Mouse (Mus musculus) heart, postnatal 0 days (tissue): ENCODE measurements around the gene Akr7a5. TPM values are rescaled to one million over a fixed set of nuclear protein-coding genes. Genes with fewer than 3 reads are reported as not detected.

Experiments
- ATAC-seq: fragments of 200-750 bp; cut with Nextera tagmentation; 2 replicates; pipeline ENCODE4 v1.8.0; 2017; ENCODE audit warnings: low read depth, moderate number of reproducible peaks, moderate library complexity; ENCODE audit not compliant: insufficient read depth
- DNase-seq: peaks from one replicate; pipeline ENCODE4 v3.0.0-alpha.2; 2016; ENCODE audit warnings: low spot score
- H3K27ac ChIP-seq: fragments of 300-500 bp; sonication (generic); 2 replicates; pipeline ENCODE4 v1.5.1; 2014; ENCODE audit warnings: low read depth, mild to moderate bottlenecking
- H3K27me3 ChIP-seq: fragments of 300-500 bp; sonication (generic); 2 replicates; pipeline ENCODE4 v1.6.1; 2014; ENCODE audit warnings: low read length, mixed read lengths; ENCODE audit not compliant: control insufficient read depth, insufficient read depth
- H3K36me3 ChIP-seq: fragments of 300-500 bp; sonication (generic); replicated peaks from 2 replicates; pipeline ENCODE4 v1.6.1; 2014; ENCODE audit warnings: low read length, mixed read lengths; ENCODE audit not compliant: control insufficient read depth, insufficient read depth
- H3K4me1 ChIP-seq: fragments of 300-500 bp; sonication (generic); 2 replicates; pipeline ENCODE4 v1.6.1; 2014; ENCODE audit warnings: antibody characterized with exemption; ENCODE audit not compliant: control insufficient read depth, insufficient read depth
- H3K4me2 ChIP-seq: fragments of 300-500 bp; sonication (generic); 2 replicates; pipeline ENCODE4 v1.6.1; 2014; ENCODE audit warnings: low read depth, mild to moderate bottlenecking, low read length, moderate library complexity
- H3K4me3 ChIP-seq: fragments of 300-500 bp; sonication (generic); 2 replicates; pipeline ENCODE4 v1.5.1; 2014; ENCODE audit warnings: low read depth, low read length
- H3K9ac ChIP-seq: fragments of 300-500 bp; sonication (generic); replicated peaks from 2 replicates; pipeline ENCODE4 v1.6.1; 2014; ENCODE audit warnings: low read depth, low read length, mixed read lengths
- H3K9me3 ChIP-seq: fragments of 300-500 bp; sonication (generic); replicated peaks from 2 replicates; pipeline ENCODE4 v1.6.1; 2016; ENCODE audit warnings: low read length; ENCODE audit not compliant: control insufficient read depth
- CTCF ChIP-seq: IDR thresholded peaks from 2 replicates; pipeline ENCODE4 v1.5.1; 2016; ENCODE audit warnings: antibody characterized with exemption, control low read depth, low read depth
- EP300 ChIP-seq: IDR thresholded peaks from 2 replicates; pipeline ENCODE4 v1.6.1; 2016; ENCODE audit warnings: antibody characterized with exemption, low read depth
- whole genome bisulfite sequencing: fragments of 180-500 bp; shearing (Covaris S2); extraction: QIAGEN DNeasy Blood & Tissue Kit; methylation state at CpG from one replicate; pipeline ENCODE4 v1.1.7; 2014; 5-methylcytosine and 5-hydroxymethylcytosine counted together
- polyA plus RNA-seq: library from polyadenylated mRNA; unstranded; fragments of >200 nt; fragmentation: Nextera tagmentation; extraction: Ambion mirVana; gene quantifications from 2 replicates; pipeline ENCODE4 v1.2.1, GENCODE M21; 2015
- total RNA-seq: library from RNA; depleted of rRNA; stranded (reverse); fragments of >200 nt; gene quantifications from 2 replicates; pipeline ENCODE4 v1.2.3, GENCODE M21; 2014; ENCODE audit warnings: low replicate concordance

Gene Akr7a5
- total and polyA plus RNA-seq, 2 experiments from 2014 or later, result 62.5 to 65.3 TPM

DNA sequence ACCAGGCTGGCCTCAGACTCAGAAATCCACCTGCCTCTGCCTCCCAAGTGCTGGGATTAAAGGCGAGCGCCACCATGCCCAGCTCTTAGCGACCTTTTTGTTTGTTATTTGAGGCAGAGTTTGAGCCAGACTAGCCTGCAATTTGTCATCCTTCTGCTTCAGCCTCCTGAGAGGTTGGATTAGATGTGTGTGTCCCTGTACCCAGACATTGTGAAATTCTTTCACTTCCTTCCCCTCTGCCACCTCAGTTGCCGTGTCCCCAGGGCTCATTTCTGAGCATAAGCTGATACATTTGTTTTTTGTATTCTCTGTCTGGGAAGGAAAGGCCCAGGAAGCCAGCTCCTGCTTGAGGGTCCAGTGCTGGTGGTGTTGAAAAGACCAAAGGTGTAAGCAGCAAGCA, 30.3 kb downstream of the Akr7a5 start:
- H3K4me2 ChIP-seq, result no peak overlapping the region
- H3K9me3 ChIP-seq, result no peaks in the 10 kb centered on the region
- H3K4me3 ChIP-seq, result no peak overlapping the region
- no peak for ATAC-seq
- no peak for DNase-seq
- WGBS, result 69% methylated on average over 4 of the region's 4 CpGs
- no peaks in the 10 kb centered on the region for H3K36me3 ChIP-seq
- no peaks in the 10 kb centered on the region for H3K4me1 ChIP-seq
- H3K27ac ChIP-seq, result no peak overlapping the region
- H3K9ac ChIP-seq, result no peak overlapping the region
- no peak for TF ChIP-seq CTCF
- TF ChIP-seq EP300, result no peak
- 0 out of 2 replicates have a peak, but pooled peaks cover 3% of the 10 kb centered on the region for H3K27me3 ChIP-seq

DNA sequence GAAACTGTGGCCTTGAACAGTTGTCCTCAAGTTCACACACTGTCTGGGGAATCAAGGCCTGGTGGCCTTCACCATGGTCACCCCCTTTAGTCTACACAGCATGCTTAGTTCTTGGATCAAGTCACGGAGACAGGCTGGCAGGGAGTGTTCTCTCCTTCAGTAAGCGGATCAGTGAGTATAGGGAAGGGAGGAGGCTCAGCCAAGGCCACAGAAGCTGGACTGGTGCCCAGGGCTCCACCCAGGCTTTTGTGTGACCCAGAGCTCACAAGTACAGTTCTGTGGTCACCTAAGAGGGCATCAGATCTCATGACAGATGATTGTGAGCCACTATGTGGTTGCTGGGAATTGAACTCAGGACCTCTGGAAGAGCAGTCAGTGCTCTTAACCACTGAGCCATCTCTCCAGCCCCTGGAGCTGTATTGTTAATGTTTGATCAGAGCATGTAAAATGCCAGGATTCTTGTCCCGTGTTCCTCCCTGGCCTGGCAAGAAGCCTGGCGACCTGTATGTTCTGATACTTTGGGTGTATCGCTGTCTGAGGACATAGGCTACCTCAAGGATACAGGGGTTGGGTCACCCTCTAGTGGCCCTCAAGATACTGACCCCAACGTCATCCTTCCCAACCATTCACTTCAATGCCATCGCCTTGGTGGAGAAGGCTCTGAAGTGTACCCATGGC, 31.2 kb downstream of the Akr7a5 start:
- H3K4me3 ChIP-seq, result no peak overlapping the region
- WGBS, result 59% methylated on average over 7 of the region's 7 CpGs
- no peaks in the 10 kb centered on the region for H3K9me3 ChIP-seq
- ATAC-seq, result no peak
- no peak overlapping the region for H3K4me2 ChIP-seq
- peaks cover 2% of the 10 kb centered on the region for H3K36me3 ChIP-seq
- no peak for TF ChIP-seq EP300
- TF ChIP-seq CTCF, result no peak
- H3K27me3 ChIP-seq, result 0 out of 2 replicates have a peak, but pooled peaks cover 3% of the 10 kb centered on the region
- DNase-seq, result no peak
- H3K4me1 ChIP-seq, result no peaks in the 10 kb centered on the region
- no peak overlapping the region for H3K9ac ChIP-seq
- H3K27ac ChIP-seq, result no peak overlapping the region

GRCm38 (mm10) chr4:139343718-139344117, 33.2 kb downstream of the Akr7a5 start:
- WGBS, result 24% methylated on average over 5 of the region's 5 CpGs
- Histone ChIP-seq H3K36me3 (peaks cover 21% of the 10 kb centered on the region), H3K27me3 (no peaks in the 10 kb centered on the region), H3K27ac (no peak overlapping the region), H3K4me3 (no peak overlapping the region), H3K9ac (no peak overlapping the region), H3K9me3 (no peaks in the 10 kb centered on the region), H3K4me1 (no peaks in the 10 kb centered on the region), H3K4me2 (no peak overlapping the region)
- ATAC-seq (no peak), DNase-seq (no peak)
- TF ChIP-seq CTCF, result no peak
- TF ChIP-seq EP300, result no peak

- H3K36me3 ChIP-seq, result peaks cover 31% of the 10 kb centered on the region
- H3K4me1 ChIP-seq, result no peaks in the 10 kb centered on the region
- no peak overlapping the region for H3K9ac ChIP-seq
- no peaks in the 10 kb centered on the region for H3K9me3 ChIP-seq
- 82% methylated on average over 23 of the region's 23 CpGs for WGBS
- no peaks in the 10 kb centered on the region for H3K27me3 ChIP-seq
- H3K4me3 ChIP-seq, result no peak overlapping the region
- DNase-seq, result no peak
- TF ChIP-seq EP300, result no peak
- TF ChIP-seq CTCF, result no peak
- no peak overlapping the region for H3K4me2 ChIP-seq
- H3K27ac ChIP-seq, result no peak overlapping the region
- no peak for ATAC-seq
Observed at GRCm38 (mm10) chr4:139345416-139346019, 35.0 kb downstream of the Akr7a5 start.

DNA sequence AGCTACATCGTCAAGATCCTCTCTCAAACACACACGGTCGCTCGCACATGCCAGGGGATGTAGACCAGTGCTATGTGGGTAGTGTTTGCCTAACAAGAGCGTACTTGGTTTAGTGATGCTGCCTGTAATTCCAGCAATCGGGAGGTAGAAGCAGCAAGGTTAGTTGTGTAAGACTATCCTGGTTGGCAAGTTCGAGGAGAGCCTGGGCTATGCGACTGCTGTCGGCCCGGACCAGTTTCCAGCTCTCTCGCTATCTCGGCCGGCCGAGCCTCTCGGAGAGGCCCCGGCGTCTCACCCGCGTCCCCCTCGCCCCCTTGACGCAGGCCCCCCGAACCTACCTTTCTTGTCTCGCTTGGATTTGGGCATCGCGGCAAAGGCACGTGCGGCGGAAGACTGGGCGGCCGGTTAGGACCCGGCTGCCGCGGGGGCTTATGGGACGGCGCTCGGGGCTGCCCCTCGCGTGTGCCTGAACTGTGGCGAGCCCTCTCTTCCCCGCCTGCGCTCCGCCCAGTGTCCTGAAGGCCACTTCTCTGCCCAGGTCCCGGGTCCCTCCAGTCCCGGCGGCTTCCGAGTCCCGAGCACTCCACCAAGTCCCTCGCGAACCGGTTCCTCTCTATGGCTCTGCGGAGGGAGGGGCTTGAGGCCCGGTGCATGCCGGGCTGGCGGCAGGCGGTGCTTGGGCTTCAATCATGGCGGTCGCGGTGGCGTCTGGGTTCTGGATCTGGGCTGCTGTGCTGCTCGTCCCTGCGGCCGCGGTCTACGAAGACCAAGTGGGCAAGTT, 41.6 kb downstream of the Akr7a5 start, which contains the start of the genes Mrto4, Emc1 and Ubr4:
Gene Mrto4 (minus strand): TSS at position 646 of the 781 bp plus-strand sequence.
Gene Emc1 (plus strand): TSS at position 657 of the 781 bp plus-strand sequence.
Gene Ubr4 (plus strand): TSS at position 679 of the 781 bp plus-strand sequence.
- peak within 1 kb of the TSS; percentile 73 for H3K4me3 ChIP-seq
- peaks cover 18% of the 10 kb centered on the region for H3K4me1 ChIP-seq
- TF ChIP-seq CTCF (no peak), EP300 (no peak)
- ATAC-seq (peak; percentile 93), DNase-seq (peak; percentile 88)
- peak within 1 kb of the TSS; percentile 96 for H3K27ac ChIP-seq
- H3K36me3 ChIP-seq, result peaks cover 40% of the 10 kb centered on the region
- peak within 1 kb of the TSS; percentile 88 for H3K4me2 ChIP-seq
- H3K9ac ChIP-seq, result peak within 1 kb of the TSS; percentile 83
- WGBS, result under 1% methylated on average over 60 of the region's 64 CpGs
- no peaks in the 10 kb centered on the region for H3K9me3 ChIP-seq
- H3K27me3 ChIP-seq, result no peaks in the 10 kb centered on the region
